Mouse (Mus musculus): ENCODE measurements around the gene Prss35. TPM values are rescaled to one million over a fixed set of nuclear protein-coding genes. Genes with fewer than 3 reads are reported as not detected.
A peak's percentile ranks its signal among the peaks of the same experiment; 100 is the strongest.

The Prss35 gene
- polyA plus RNA-seq, 1 experiment from 2014 or later = 46.1 TPM

GRCm38 (mm10) chr9:86797553-86797952, 54.1 kb downstream of the Prss35 start:
- ATAC-seq (ENCODE audit: insufficient read depth) = no peak
- H3K4me3 ChIP-seq (ENCODE audit: low read depth, low read length) = no peak overlapping the region
- H3K27ac ChIP-seq (ENCODE audit: low read depth) = no peak overlapping the region
- H3K9me3 ChIP-seq (ENCODE audit: low read depth, low read length) = no peaks in the 10 kb centered on the region
- WGBS = 92% methylated on average over 4 of the region's 4 CpGs
- H3K4me2 ChIP-seq = no peak overlapping the region
- no peak for TF ChIP-seq CTCF (IDR thresholded peaks at IDR 0.05; ENCODE audit: low read depth)
- no peak for DNase-seq
- no peak overlapping the region for H3K9ac ChIP-seq
- H3K4me1 ChIP-seq (ENCODE audit: insufficient read depth) = no peaks in the 10 kb centered on the region
- H3K36me3 ChIP-seq (ENCODE audit: insufficient read depth) = no peaks in the 10 kb centered on the region
- H3K27me3 ChIP-seq (ENCODE audit: insufficient read depth, low read length) = no peaks in the 10 kb centered on the region

- H3K36me3 ChIP-seq (ENCODE audit: insufficient read depth) = no peaks in the 10 kb centered on the region
- no peak overlapping the region for H3K4me3 ChIP-seq (ENCODE audit: low read depth, low read length)
- no peak overlapping the region for H3K27ac ChIP-seq (ENCODE audit: low read depth)
- TF ChIP-seq CTCF (IDR thresholded peaks at IDR 0.05; ENCODE audit: low read depth) = no peak
- no peak overlapping the region for H3K9ac ChIP-seq
- no peaks in the 10 kb centered on the region for H3K27me3 ChIP-seq (ENCODE audit: insufficient read depth, low read length)
- H3K9me3 ChIP-seq (ENCODE audit: low read depth, low read length) = no peaks in the 10 kb centered on the region
- no peak overlapping the region for H3K4me2 ChIP-seq
- no peak for DNase-seq
- no peak for ATAC-seq (ENCODE audit: insufficient read depth)
- WGBS = 78% methylated on average over 5 of the region's 5 CpGs
- H3K4me1 ChIP-seq (ENCODE audit: insufficient read depth) = no peaks in the 10 kb centered on the region
Measured at GRCm38 (mm10) chr9:86798129-86798528, 54.7 kb downstream of the Prss35 start.

GRCm38 (mm10) chr9:86798686-86799085, 55.2 kb downstream of the Prss35 start:
- Histone ChIP-seq H3K4me3 (ENCODE audit: low read depth, low read length) (no peak overlapping the region), H3K27ac (ENCODE audit: low read depth) (no peak overlapping the region), H3K4me1 (ENCODE audit: insufficient read depth) (no peaks in the 10 kb centered on the region), H3K27me3 (ENCODE audit: insufficient read depth, low read length) (no peaks in the 10 kb centered on the region), H3K9me3 (ENCODE audit: low read depth, low read length) (no peaks in the 10 kb centered on the region), H3K36me3 (ENCODE audit: insufficient read depth) (no peaks in the 10 kb centered on the region), H3K9ac (no peak overlapping the region), H3K4me2 (no peak overlapping the region)
- no peak for ATAC-seq (ENCODE audit: insufficient read depth)
- no peak for DNase-seq
- no peak for TF ChIP-seq CTCF (IDR thresholded peaks at IDR 0.05; ENCODE audit: low read depth)
- 43% methylated on average over 7 of the region's 7 CpGs for WGBS

- DNase-seq (no peak), ATAC-seq (ENCODE audit: insufficient read depth) (no peak)
- Histone ChIP-seq H3K9ac (no peak overlapping the region), H3K9me3 (ENCODE audit: low read depth, low read length) (no peaks in the 10 kb centered on the region), H3K4me3 (ENCODE audit: low read depth, low read length) (no peak overlapping the region), H3K36me3 (ENCODE audit: insufficient read depth) (no peaks in the 10 kb centered on the region), H3K4me2 (no peak overlapping the region), H3K27me3 (ENCODE audit: insufficient read depth, low read length) (no peaks in the 10 kb centered on the region), H3K27ac (ENCODE audit: low read depth) (no peak overlapping the region), H3K4me1 (ENCODE audit: insufficient read depth) (no peaks in the 10 kb centered on the region)
- no peak for TF ChIP-seq CTCF (IDR thresholded peaks at IDR 0.05; ENCODE audit: low read depth)
- WGBS = 65% methylated on average over 7 of the region's 7 CpGs
Measured at GRCm38 (mm10) chr9:86799099-86799498, 55.6 kb downstream of the Prss35 start.

- Histone ChIP-seq H3K27me3 (ENCODE audit: insufficient read depth, low read length) (no peaks in the 10 kb centered on the region), H3K4me2 (no peak overlapping the region), H3K9ac (no peak overlapping the region), H3K4me1 (ENCODE audit: insufficient read depth) (no peaks in the 10 kb centered on the region), H3K36me3 (ENCODE audit: insufficient read depth) (no peaks in the 10 kb centered on the region), H3K9me3 (ENCODE audit: low read depth, low read length) (no peaks in the 10 kb centered on the region), H3K27ac (ENCODE audit: low read depth) (no peak overlapping the region), H3K4me3 (ENCODE audit: low read depth, low read length) (no peak overlapping the region)
- DNase-seq (peak; percentile 81), ATAC-seq (ENCODE audit: insufficient read depth) (peak; percentile 47; the same call in 1 of the 2 replicates)
- peak; percentile 60 for TF ChIP-seq CTCF (IDR thresholded peaks at IDR 0.05; ENCODE audit: low read depth)
- WGBS = 22% methylated on average over 3 of the region's 3 CpGs
Measured at GRCm38 (mm10) chr9:86800600-86801163, 57.2 kb downstream of the Prss35 start.

Other genes starting within 250 kb of the Prss35 start
- gene Pgm3, start 171.8 kb upstream of the Prss35 start, polyA plus RNA-seq (2014; fragmentation: Nextera tagmentation; extraction: Ambion mirVana) = 35.1 and 37.7 TPM in 2 replicates
- gene Rwdd2a, start 171.7 kb upstream of the Prss35 start, polyA plus RNA-seq (2014; fragmentation: Nextera tagmentation; extraction: Ambion mirVana) = 4.1 and 5.3 TPM in 2 replicates
- 27.4 and 28.8 TPM in 2 replicates for gene Me1, start 47.7 kb upstream of the Prss35 start, polyA plus RNA-seq (2014; fragmentation: Nextera tagmentation; extraction: Ambion mirVana)
- 1.1 and 2.8 TPM in 2 replicates for gene Snap91, start 137.0 kb downstream of the Prss35 start, polyA plus RNA-seq (2014; fragmentation: Nextera tagmentation; extraction: Ambion mirVana)

Data from lung, embryonic 14.5 days (tissue).